Mouse (Mus musculus) ES-E14 (cell line): ENCODE measurements around the gene AW209491. TPM values are rescaled to one million over a fixed set of nuclear protein-coding genes. Genes with fewer than 3 reads are reported as not detected.

Experiments used
- DNase-seq: peaks from one replicate; pipeline ENCODE4 v3.0.0-alpha.2; 2013; ENCODE audit warnings: low read depth, low spot score
- H3K27ac ChIP-seq: 2 replicates; pipeline ENCODE4 v1.5.1; 2012; ENCODE audit warnings: low read depth, mild to moderate bottlenecking, low read length, moderate library complexity, mixed read lengths; ENCODE audit not compliant: poor library complexity, insufficient read depth, severe bottlenecking
- H3K36me3 ChIP-seq: 2 replicates; pipeline ENCODE4 v1.6.1; 2012; ENCODE audit warnings: mild to moderate bottlenecking, low read length, moderate library complexity, mixed read lengths; ENCODE audit not compliant: control insufficient read depth, poor library complexity, insufficient read depth, severe bottlenecking
- H3K4me1 ChIP-seq, 2 experiments: fragments of 150-350 bp in 1 of 2; sonication (generic) in 1 of 2; 2 replicates each; pipeline ENCODE4 v1.6.1; 2012; ENCODE audit warnings: low read length in 2 of 2, mild to moderate bottlenecking in 1 of 2, mixed read lengths in 1 of 2; ENCODE audit not compliant: control insufficient read depth in 2 of 2, insufficient read depth in 2 of 2, poor library complexity in 1 of 2
- H3K4me3 ChIP-seq, 2 experiments: fragments of 150-350 bp in 1 of 2; sonication (generic) in 1 of 2; 2 replicates each; pipeline ENCODE4 v1.5.1; 2012; ENCODE audit warnings: low read length in 2 of 2, low read depth in 1 of 2, mild to moderate bottlenecking in 1 of 2, mixed read lengths in 1 of 2; ENCODE audit not compliant: insufficient read depth in 1 of 2, poor library complexity in 1 of 2, severe bottlenecking in 1 of 2
- H3K9ac ChIP-seq: 2 replicates; pipeline ENCODE4 v1.6.1; 2012; ENCODE audit warnings: low read depth, mild to moderate bottlenecking, low read length, mixed read lengths; ENCODE audit not compliant: poor library complexity, insufficient read depth, severe bottlenecking
- H3K9me3 ChIP-seq: fragments of 150-350 bp; sonication (generic); 2 replicates; pipeline ENCODE4 v1.6.1; 2012; ENCODE audit warnings: low read depth, mild to moderate bottlenecking, low read length; ENCODE audit not compliant: control insufficient read depth, insufficient read depth
- CHD2 ChIP-seq: IDR thresholded peaks from 2 replicates; pipeline ENCODE4 v1.6.1; 2014; ENCODE audit warnings: mild to moderate bottlenecking, low read depth, low read length, inconsistent platforms
- HCFC1 ChIP-seq: IDR thresholded peaks from 2 replicates; pipeline ENCODE4 v1.6.1; 2012; ENCODE audit warnings: low read length, inconsistent platforms, borderline replicate concordance; ENCODE audit not compliant: insufficient read depth
- MAFK ChIP-seq: IDR thresholded peaks from 2 replicates; pipeline ENCODE4 v1.6.1; 2014; ENCODE audit warnings: mild to moderate bottlenecking, low read depth, low read length, inconsistent platforms; ENCODE audit not compliant: insufficient read depth
- ZC3H11A ChIP-seq: IDR thresholded peaks from 2 replicates; pipeline ENCODE4 v1.6.1; 2012; ENCODE audit warnings: low read depth, mild to moderate bottlenecking, inconsistent platforms, low read length, borderline replicate concordance
- ZNF384 ChIP-seq: IDR thresholded peaks from 2 replicates; pipeline ENCODE4 v1.6.1; 2012; ENCODE audit warnings: low read depth, low read length, inconsistent platforms
- in situ Hi-C, 2 experiments: fragments of 600-800 bp; cut with MboI; formaldehyde crosslinking; loops; one replicate each; pipeline ENCODE4 v1.15.1; 2025; ENCODE audit warnings: low sequenced_read_pairs in 2 of 2, inconsistent platforms in 1 of 2; ENCODE audit not compliant: unreplicated experiment in 2 of 2
- total RNA-seq: library from RNA; depleted of rRNA; stranded (reverse); fragments of 300-350 nt; gene quantifications from 2 replicates; pipeline ENCODE4 v1.2.3, GENCODE M21; 2012; rRNA removed

The AW209491 gene
- 10.9 and 15.8 TPM in 2 replicates for total RNA-seq

DNA sequence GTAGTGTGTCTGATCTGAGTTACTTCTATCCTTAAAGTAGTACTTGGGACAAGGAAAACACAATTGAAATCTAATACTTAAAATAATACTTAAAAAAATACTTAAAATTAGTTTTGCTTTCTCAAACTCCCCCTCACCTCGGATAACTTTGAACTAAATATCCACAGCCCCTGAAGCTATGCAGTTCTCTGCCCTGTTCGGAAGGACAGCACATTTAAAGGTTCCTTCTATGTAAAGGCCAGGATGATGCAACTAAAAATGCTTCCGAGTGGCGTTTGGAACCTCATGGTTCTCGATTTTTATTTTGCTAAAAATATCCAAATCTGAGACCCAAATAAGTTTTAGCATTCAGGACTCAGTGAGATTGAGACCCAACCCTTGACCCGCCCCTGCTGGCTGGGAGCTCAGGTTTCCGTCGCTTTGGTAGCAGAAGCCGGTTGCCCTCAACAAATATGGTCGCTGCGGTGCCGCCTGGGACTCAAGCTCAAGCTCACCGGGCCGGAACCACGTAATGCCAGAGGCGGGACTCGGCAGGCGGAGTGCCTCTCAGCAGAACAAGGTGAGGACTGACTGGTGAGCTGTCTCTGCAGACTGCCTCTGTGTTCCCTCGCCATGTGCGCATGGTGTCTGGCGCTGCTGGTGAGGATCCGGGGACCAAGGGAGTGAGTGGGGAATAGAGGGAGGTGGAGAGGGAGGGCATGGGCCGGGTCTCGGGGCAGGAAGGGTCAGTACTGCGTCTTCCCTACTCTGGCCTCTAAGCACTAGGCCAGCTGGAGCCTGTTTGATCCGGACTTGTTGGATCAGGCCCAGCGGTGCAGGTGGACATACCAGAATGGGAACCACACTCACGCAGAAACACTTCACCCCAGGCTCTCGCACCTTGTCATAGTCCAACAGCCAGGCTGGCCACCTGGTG, at the start of gene AW209491:
Gene AW209491, plus strand, starts transcription at position 429 of the 916 bp plus-strand sequence.
- in situ Hi-C loops: no loop called here

DNA sequence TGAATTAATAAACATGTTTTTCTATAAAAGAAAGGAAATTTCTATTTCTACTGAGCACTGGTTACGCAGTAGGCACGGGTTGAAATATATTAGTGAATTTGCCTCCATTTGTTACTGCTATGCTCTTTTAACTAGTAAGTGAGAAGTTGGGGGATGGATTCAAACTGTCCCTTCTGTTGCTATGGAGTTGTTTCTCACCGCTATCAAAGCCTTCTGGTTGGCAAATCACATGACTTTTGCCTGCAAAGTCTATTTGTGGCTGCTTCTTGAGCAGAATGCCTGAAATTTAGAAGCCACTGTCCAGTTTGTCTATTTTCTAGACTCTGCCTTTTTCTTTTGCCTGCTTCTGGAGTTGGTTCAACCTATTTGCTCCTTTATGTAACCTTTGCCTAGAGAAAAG, 49.6 kb upstream of the AW209491 start:
- H3K4me1 ChIP-seq: no peaks in the 10 kb centered on the region
- H3K9ac ChIP-seq: no peak overlapping the region
- in situ Hi-C loops: no loop called here
- no peak for DNase-seq
- TF ChIP-seq HCFC1: no peak
- TF ChIP-seq ZC3H11A: no peak
- TF ChIP-seq ZNF384: no peak
- TF ChIP-seq MAFK: no peak
- TF ChIP-seq CHD2: no peak
- no peaks in the 10 kb centered on the region for H3K9me3 ChIP-seq
- H3K4me3 ChIP-seq: no peak overlapping the region
- H3K36me3 ChIP-seq: no peaks in the 10 kb centered on the region
- no peak overlapping the region for H3K27ac ChIP-seq

More for the DNA sequence above, at the start of gene AW209491:
- DNase-seq: peak; percentile 90
- Histone ChIP-seq H3K9me3 (no peaks in the 10 kb centered on the region), H3K4me1 (peaks cover 0 to 6% of the 10 kb centered on the region in 2 experiments; a peak in 1 of 4 replicates), H3K27ac (peak within 1 kb of the TSS; percentile 57), H3K4me3 (peak within 1 kb of the TSS; percentile 85 to 99), H3K9ac (peak within 1 kb of the TSS; percentile 97), H3K36me3 (peaks cover 3% of the 10 kb centered on the region)
- no peak for TF ChIP-seq ZC3H11A
- no peak for TF ChIP-seq CHD2
- peak; percentile 86 for TF ChIP-seq HCFC1
- TF ChIP-seq MAFK: no peak

DNA sequence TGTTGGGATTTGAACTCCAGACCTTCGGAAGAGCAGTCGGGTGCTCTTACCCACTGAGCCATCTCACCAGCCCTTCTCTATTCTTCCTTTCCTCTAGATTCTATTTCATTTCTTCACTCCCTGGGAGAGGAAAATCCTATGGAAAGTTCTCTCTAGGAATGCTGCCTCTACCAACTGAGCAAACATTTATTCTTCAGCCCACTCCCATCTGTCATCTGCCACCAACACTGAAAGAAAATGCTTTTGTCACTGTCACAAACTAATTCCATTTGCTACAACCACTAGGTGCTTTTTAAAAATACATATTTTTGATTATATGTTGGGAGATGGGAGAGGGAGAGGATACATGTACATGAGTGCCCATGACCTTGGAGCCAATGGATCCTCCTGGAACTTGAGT, 27.2 kb upstream of the AW209491 start:
- Histone ChIP-seq H3K4me1 (no peaks in the 10 kb centered on the region), H3K4me3 (no peak overlapping the region), H3K9ac (no peak overlapping the region), H3K9me3 (no peaks in the 10 kb centered on the region), H3K36me3 (no peaks in the 10 kb centered on the region), H3K27ac (no peak overlapping the region)
- in situ Hi-C loops: no loop called here
- TF ChIP-seq MAFK: no peak
- TF ChIP-seq HCFC1: no peak
- TF ChIP-seq ZNF384: no peak
- TF ChIP-seq CHD2: no peak
- DNase-seq: no peak

DNA sequence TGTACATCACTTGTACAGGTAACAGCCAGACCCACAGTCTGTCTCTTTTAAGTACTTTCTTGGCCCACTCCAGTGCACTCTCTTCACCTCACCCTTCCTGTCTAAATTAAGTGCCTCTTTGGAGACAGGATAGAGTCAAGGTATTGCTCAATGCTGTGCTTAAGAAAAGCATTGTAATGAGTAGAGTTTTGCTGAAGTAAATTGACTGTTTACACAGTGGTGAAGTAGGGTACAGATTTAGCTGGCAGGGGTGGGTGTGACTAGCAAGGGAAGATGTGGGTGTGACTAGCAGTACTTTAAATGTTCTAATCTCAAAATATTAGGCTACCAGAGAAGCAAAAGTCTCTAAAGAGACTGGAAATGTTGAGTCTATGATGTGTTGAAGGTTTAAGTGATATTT, 22.3 kb upstream of the AW209491 start:
- in situ Hi-C loops: no loop called here

More for the DNA sequence above, 22.3 kb upstream of the AW209491 start:
- H3K9me3 ChIP-seq: no peaks in the 10 kb centered on the region
- no peak for DNase-seq
- no peak overlapping the region for H3K27ac ChIP-seq
- no peaks in the 10 kb centered on the region; the same call in 1 of the 2 replicates for H3K36me3 ChIP-seq
- no peaks in the 10 kb centered on the region; a peak in 1 of 4 replicates for H3K4me1 ChIP-seq
- TF ChIP-seq ZC3H11A (no peak), MAFK (no peak), CHD2 (no peak), HCFC1 (no peak), ZNF384 (no peak)
- no peak overlapping the region for H3K9ac ChIP-seq
- no peak overlapping the region for H3K4me3 ChIP-seq
